Mouse (Mus musculus): ENCODE results near the gene Igfals. TPM values are rescaled to one million over a fixed set of nuclear protein-coding genes. Genes with fewer than 3 reads are reported as not detected.

Igfals gene
- total RNA-seq, 2 experiments from 2014 or later = not detected

Other genes starting within 250 kb of the Igfals start
- gene Tsc2, start 233.4 kb upstream of the Igfals start, total RNA-seq (2021) = 100 to 1,000 TPM; 171 to 176 TPM
- gene Nthl1, start 233.3 kb upstream of the Igfals start, total RNA-seq (2021) = 1 to 10 TPM; 4.9 to 7.8 TPM
- 10 to 100 TPM; 48.5 to 49.4 TPM for gene Slc9a3r2, start 215.7 kb upstream of the Igfals start, total RNA-seq (2021)
- 1 to 10 TPM; 1.3 to 1.6 TPM for gene Npw, start 207.5 kb upstream of the Igfals start, total RNA-seq (2021)
- 10 to 100 TPM; 40.1 to 43.6 TPM for gene Zfp598, start 196.3 kb upstream of the Igfals start, total RNA-seq (2021)
- 100 to 1,000 TPM; 211 to 212 TPM for gene Syngr3, start 176.0 kb upstream of the Igfals start, total RNA-seq (2021)
- gene Gfer, start 169.8 kb upstream of the Igfals start, total RNA-seq (2021) = 10 to 100 TPM; 19.3 to 22.4 TPM
- 1 to 10 TPM; 4.8 to 5.0 TPM for gene Noxo1, start 169.8 kb upstream of the Igfals start, total RNA-seq (2021)
- gene Tbl3, start 158.3 kb upstream of the Igfals start, total RNA-seq (2021) = 10 to 100 TPM; 28.5 to 34.3 TPM
- gene Rnf151, start 147.9 kb upstream of the Igfals start, total RNA-seq (2021) = not detected
- gene Rps2, start 147.9 kb upstream of the Igfals start, total RNA-seq (2021) = 100 to 1,000 TPM; 563 to 651 TPM
- gene Ndufb10, start 141.5 kb upstream of the Igfals start, total RNA-seq (2021) = 100 to 1,000 TPM; 180 to 197 TPM
- under 1 TPM; 0.53 to 0.62 TPM for gene Rpl3l, start 138.2 kb upstream of the Igfals start, total RNA-seq (2021)
- gene Msrb1, start 129.4 kb upstream of the Igfals start, total RNA-seq (2021) = 10 to 100 TPM; 46.7 to 47.5 TPM
- gene Hs3st6, start 113.0 kb upstream of the Igfals start, total RNA-seq (2021) = under 1 TPM in 1 of 2 experiments, not detected in 1; 0.40 TPM
- not detected for gene Meiob, start 61.7 kb upstream of the Igfals start, total RNA-seq (2021)
- 10 to 100 TPM; 81.5 to 87.7 TPM for gene Hagh, start 25.9 kb upstream of the Igfals start, total RNA-seq (2021)
- 10 to 100 TPM; 15.6 to 16.2 TPM for gene Fahd1, start 15.6 kb upstream of the Igfals start, total RNA-seq (2021)
- gene Nubp2, start 20.4 kb downstream of the Igfals start, total RNA-seq (2021) = 10 to 100 TPM; 40.4 to 40.5 TPM
- gene Spsb3, start 20.6 kb downstream of the Igfals start, total RNA-seq (2021) = 10 to 100 TPM; 36.4 to 36.9 TPM
- 10 to 100 TPM; 61.6 to 62.1 TPM for gene Eme2, start 29.1 kb downstream of the Igfals start, total RNA-seq (2021)
- gene Mrps34, start 29.1 kb downstream of the Igfals start, total RNA-seq (2021) = 10 to 100 TPM; 74.1 to 77.8 TPM
- 10 to 100 TPM; 40.8 to 44.2 TPM for gene Nme3, start 30.5 kb downstream of the Igfals start, total RNA-seq (2021)
- gene Mapk8ip3, start 71.0 kb downstream of the Igfals start, total RNA-seq (2021) = 100 to 1,000 TPM; 276 to 287 TPM
- gene Jpt2, start 94.7 kb downstream of the Igfals start, total RNA-seq (2021) = 10 to 100 TPM; 13.0 to 14.1 TPM
- 10 to 100 TPM; 27.2 to 28.9 TPM for gene Cramp1l, start 149.8 kb downstream of the Igfals start, total RNA-seq (2021)
- gene Ift140, start 150.1 kb downstream of the Igfals start, total RNA-seq (2021) = 10 to 100 TPM; 25.6 to 30.1 TPM
- gene Tmem204, start 217.6 kb downstream of the Igfals start, total RNA-seq (2021) = 1 to 10 TPM; 7.4 to 7.9 TPM
- 10 to 100 TPM; 36.5 to 43.3 TPM for gene Telo2, start 250.0 kb downstream of the Igfals start, total RNA-seq (2021)